Mouse (Mus musculus) adrenal gland, postnatal 36 days (tissue): ENCODE measurements around the gene Atf6b. TPM values are rescaled to one million over a fixed set of nuclear protein-coding genes. Genes with fewer than 3 reads are reported as not detected.

Experiments used
- DNase-seq, 2 experiments: peaks; one replicate each; pipeline ENCODE4 v3.0.0; 2021; ENCODE audit warnings: mixed read lengths in 1 of 2
- total RNA-seq, 2 experiments: library from RNA; stranded (reverse); gene quantifications; 2 replicates each; pipeline ENCODE4 v1.2.3; 2021

The Atf6b gene
- total RNA-seq, 2 experiments from 2014 or later: 45.7 to 58.8 TPM

DNA sequence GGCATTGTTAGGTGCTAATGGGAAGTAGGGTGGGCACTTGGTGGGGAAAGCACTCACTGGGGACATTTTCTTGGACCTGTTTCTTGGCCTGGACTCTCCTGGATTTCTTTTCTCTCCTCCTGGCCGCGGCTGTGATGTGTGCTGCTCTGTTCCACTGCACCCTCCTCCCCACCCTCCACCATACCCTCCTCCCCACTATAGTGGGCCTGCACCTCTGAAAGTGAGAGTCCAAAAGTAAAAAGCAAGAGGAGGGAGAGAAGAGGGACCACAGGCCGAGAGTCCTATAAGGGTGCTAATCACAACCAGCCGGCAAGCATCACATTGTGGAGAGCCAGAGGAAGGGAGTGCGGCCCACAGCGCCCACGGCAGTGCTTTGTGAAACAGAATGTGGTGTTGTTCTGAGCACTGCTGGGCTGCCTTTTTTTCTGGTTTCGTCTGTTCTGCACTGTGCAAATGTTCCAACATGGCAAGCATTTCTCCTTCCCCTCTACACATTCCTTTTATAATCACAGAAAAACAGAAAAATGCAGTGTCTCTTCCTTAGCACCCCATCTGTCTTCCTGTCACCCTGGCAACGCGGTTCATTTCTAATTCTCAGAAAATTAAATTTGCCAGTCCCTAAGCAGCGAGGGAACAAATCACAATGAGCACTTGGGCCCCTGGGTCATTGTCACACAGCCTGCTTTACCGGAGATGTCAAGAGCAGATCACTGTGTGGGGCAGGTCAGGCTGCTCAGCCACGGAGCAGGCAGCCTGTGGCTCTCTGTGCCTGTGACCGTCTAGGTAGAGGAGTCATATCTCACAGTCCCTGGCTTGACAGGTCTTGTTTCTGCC, 52.8 kb downstream of the Atf6b start:
- no peak for DNase-seq

DNA sequence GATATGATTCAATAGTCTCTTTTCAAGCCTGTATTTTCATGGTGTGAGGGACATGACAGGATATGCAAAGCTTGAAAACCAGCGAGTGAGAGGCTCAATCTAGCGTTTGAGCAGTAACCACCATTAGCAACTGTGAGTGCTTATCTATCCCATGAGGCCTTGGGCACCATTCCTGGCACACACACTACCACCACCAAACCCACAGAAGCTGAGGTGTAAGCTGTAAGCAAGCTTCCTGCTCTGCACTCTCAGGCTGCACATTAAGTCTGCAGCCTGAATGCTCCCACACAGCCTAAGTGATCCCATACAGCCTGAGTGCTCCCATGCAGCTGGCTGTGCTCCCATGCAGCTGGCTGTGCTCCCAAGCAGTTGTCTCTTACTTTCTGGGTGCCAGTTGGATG, 53.7 kb downstream of the Atf6b start:
- DNase-seq: no peak

Other genes with a start within 250 kb of the Atf6b start
- 1 to 10 TPM; 1.2 to 1.8 TPM for gene BC051142, start 248.3 kb upstream of the Atf6b start, total RNA-seq
- not detected for gene Btnl4, start 169.8 kb upstream of the Atf6b start, total RNA-seq
- gene Btnl6, start 129.8 kb upstream of the Atf6b start, total RNA-seq: not detected
- 10 to 100 TPM; 20.1 to 37.0 TPM for gene Notch4, start 82.9 kb upstream of the Atf6b start, total RNA-seq
- 1 to 10 TPM; 5.2 to 6.2 TPM for gene Gpsm3, start 57.3 kb upstream of the Atf6b start, total RNA-seq
- 10 to 100 TPM; 34.7 to 41.4 TPM for gene Pbx2, start 55.9 kb upstream of the Atf6b start, total RNA-seq
- under 1 TPM; 0.82 to 0.99 TPM for gene Ager, start 49.3 kb upstream of the Atf6b start, total RNA-seq
- gene Rnf5, start 43.5 kb upstream of the Atf6b start, total RNA-seq: 10 to 100 TPM; 67.7 to 86.5 TPM
- 100 to 1,000 TPM in 1 of 2 experiments, 10 to 100 TPM in 1; 99.4 to 109 TPM for gene Agpat1, start 42.9 kb upstream of the Atf6b start, total RNA-seq
- gene Egfl8, start 31.2 kb upstream of the Atf6b start, total RNA-seq: 1 to 10 TPM; 2.9 to 4.6 TPM
- gene Ppt2, start 18.6 kb upstream of the Atf6b start, total RNA-seq: 10 to 100 TPM; 57.8 to 70.0 TPM
- gene Prrt1, start 17.6 kb upstream of the Atf6b start, total RNA-seq: 10 to 100 TPM in 1 of 2 experiments, 1 to 10 TPM in 1; 5.0 to 14.3 TPM
- 10 to 100 TPM; 12.7 to 15.8 TPM for gene Fkbpl, start 2.4 kb upstream of the Atf6b start, total RNA-seq
- 10 to 100 TPM; 26.9 to 34.3 TPM for gene Tnxb, start 23.4 kb downstream of the Atf6b start, total RNA-seq
- 100 to 1,000 TPM; 140 to 152 TPM for gene C4b, start 96.7 kb downstream of the Atf6b start, total RNA-seq
- gene Cyp21a1, start 157.4 kb downstream of the Atf6b start, total RNA-seq: 1,000 to 10,000 TPM; 6,006 to 9,312 TPM
- 10 to 100 TPM; 35.8 to 57.5 TPM for gene Stk19, start 189.8 kb downstream of the Atf6b start, total RNA-seq
- 10 to 100 TPM; 66.9 to 67.3 TPM for gene Dxo, start 189.9 kb downstream of the Atf6b start, total RNA-seq
- gene Skiv2l, start 203.1 kb downstream of the Atf6b start, total RNA-seq: 10 to 100 TPM; 59.5 to 59.9 TPM
- 10 to 100 TPM; 52.6 to 53.4 TPM for gene Nelfe, start 203.2 kb downstream of the Atf6b start, total RNA-seq
- gene Cfb, start 215.4 kb downstream of the Atf6b start, total RNA-seq: 10 to 100 TPM; 11.4 to 20.9 TPM
- gene Zbtb12, start 232.3 kb downstream of the Atf6b start, total RNA-seq: 10 to 100 TPM; 10.4 to 17.4 TPM
- gene Gm20547, start 234.9 kb downstream of the Atf6b start, total RNA-seq: not detected